Mouse (Mus musculus) midbrain, embryonic 11.5 days (tissue): ENCODE results near the gene Sfswap. TPM values are rescaled to one million over a fixed set of nuclear protein-coding genes. Genes with fewer than 3 reads are reported as not detected.

Experiments
- ATAC-seq: fragments of 200-750 bp; cut with Nextera tagmentation; 2 replicates; pipeline ENCODE4 v1.8.0; 2017; ENCODE audit warnings: moderate TSS enrichment, moderate library complexity; ENCODE audit not compliant: low FRiP score
- DNase-seq: peaks from one replicate; pipeline ENCODE4 v3.0.0; 2015; ENCODE audit warnings: low spot score; ENCODE audit errors: missing footprints
- H3K27ac ChIP-seq: fragments of 300-500 bp; sonication (generic); 2 replicates; pipeline ENCODE4 v1.5.1; 2014; ENCODE audit warnings: low read depth, low read length
- H3K27me3 ChIP-seq: fragments of 300-500 bp; sonication (generic); 2 replicates; pipeline ENCODE4 v1.6.1; 2014; ENCODE audit warnings: mild to moderate bottlenecking, low read length, moderate library complexity, mixed read lengths; ENCODE audit not compliant: control insufficient read depth, insufficient read depth
- H3K36me3 ChIP-seq: fragments of 300-500 bp; sonication (generic); 2 replicates; pipeline ENCODE4 v1.6.1; 2014; ENCODE audit warnings: mild to moderate bottlenecking, low read length, moderate library complexity, mixed read lengths; ENCODE audit not compliant: control insufficient read depth, insufficient read depth
- H3K4me1 ChIP-seq: fragments of 300-500 bp; sonication (generic); 2 replicates; pipeline ENCODE4 v1.6.1; 2014; ENCODE audit warnings: low read length; ENCODE audit not compliant: control insufficient read depth, insufficient read depth
- H3K4me2 ChIP-seq: fragments of 300-500 bp; sonication (generic); 2 replicates; pipeline ENCODE4 v1.6.1; 2014; ENCODE audit warnings: mild to moderate bottlenecking, moderate library complexity
- H3K4me3 ChIP-seq: fragments of 300-500 bp; sonication (generic); 2 replicates; pipeline ENCODE4 v1.5.1; 2014; ENCODE audit warnings: low read depth, low read length
- H3K9ac ChIP-seq: fragments of 300-500 bp; sonication (generic); 2 replicates; pipeline ENCODE4 v1.6.1; 2014; ENCODE audit warnings: low read length
- H3K9me3 ChIP-seq: fragments of 300-500 bp; sonication (generic); 2 replicates; pipeline ENCODE4 v1.6.1; 2016; ENCODE audit warnings: low read length; ENCODE audit not compliant: control insufficient read depth
- WGBS: fragments of 180-500 bp; shearing (Covaris S2); extraction: QIAGEN DNeasy Blood & Tissue Kit; methylation state at CpG from one replicate; pipeline ENCODE4 v1.1.7; 2014; 5-methylcytosine and 5-hydroxymethylcytosine counted together
- polyA plus RNA-seq: library from polyadenylated mRNA; unstranded; fragments of >200 nt; fragmentation: Nextera tagmentation; extraction: Ambion mirVana; gene quantifications from 2 replicates; pipeline ENCODE4 v1.2.1, GENCODE M21; 2014

The Sfswap gene
- polyA plus RNA-seq, 1 experiment from 2014 or later = 43.1 TPM

GRCm38 (mm10) chr5:129535431-129535830 is 34.4 kb downstream of the Sfswap start:
- no peaks in the 10 kb centered on the region for H3K9me3 ChIP-seq
- H3K27ac ChIP-seq = no peak overlapping the region
- no peak overlapping the region for H3K9ac ChIP-seq
- H3K27me3 ChIP-seq = no peaks in the 10 kb centered on the region
- H3K4me3 ChIP-seq = no peak overlapping the region
- H3K36me3 ChIP-seq = peaks cover 3% of the 10 kb centered on the region; the same call in 1 of the 2 replicates
- H3K4me2 ChIP-seq = no peak overlapping the region
- H3K4me1 ChIP-seq = no peaks in the 10 kb centered on the region
- no peak for ATAC-seq
- DNase-seq = no peak
- 89% methylated on average over 3 of the region's 3 CpGs for WGBS

GRCm38 (mm10) chr5:129538826-129539225 is 37.8 kb downstream of the Sfswap start:
- DNase-seq = no peak
- Histone ChIP-seq H3K27ac (no peak overlapping the region), H3K36me3 (peaks cover 15% of the 10 kb centered on the region), H3K9me3 (no peaks in the 10 kb centered on the region), H3K4me3 (no peak overlapping the region), H3K27me3 (no peaks in the 10 kb centered on the region), H3K4me2 (no peak overlapping the region), H3K4me1 (no peaks in the 10 kb centered on the region), H3K9ac (no peak overlapping the region)
- 94% methylated on average over 4 of the region's 4 CpGs for WGBS
- no peak for ATAC-seq

- H3K36me3 ChIP-seq = peaks cover 26% of the 10 kb centered on the region
- 95% methylated on average over 3 of the region's 3 CpGs for WGBS
These were observed 41.2 kb downstream of the Sfswap start for GRCm38 (mm10) chr5:129542236-129542635.

GRCm38 (mm10) chr5:129545787-129546186 is 44.8 kb downstream of the Sfswap start:
- DNase-seq (no peak), ATAC-seq (no peak)
- H3K27ac ChIP-seq = no peak overlapping the region
- H3K36me3 ChIP-seq = peaks cover 38% of the 10 kb centered on the region
- H3K4me1 ChIP-seq = no peaks in the 10 kb centered on the region
- H3K9me3 ChIP-seq = no peaks in the 10 kb centered on the region
- no peaks in the 10 kb centered on the region for H3K27me3 ChIP-seq
- H3K4me2 ChIP-seq = no peak overlapping the region
- H3K4me3 ChIP-seq = no peak overlapping the region
- no peak overlapping the region for H3K9ac ChIP-seq
- 94% methylated on average over 9 of the region's 9 CpGs for WGBS

More at GRCm38 (mm10) chr5:129542236-129542635, 41.2 kb downstream of the Sfswap start:
- Histone ChIP-seq H3K27ac (no peak overlapping the region), H3K27me3 (no peaks in the 10 kb centered on the region), H3K4me3 (no peak overlapping the region), H3K9me3 (no peaks in the 10 kb centered on the region), H3K4me1 (no peaks in the 10 kb centered on the region), H3K4me2 (no peak overlapping the region), H3K9ac (no peak overlapping the region)
- ATAC-seq = no peak
- no peak for DNase-seq

GRCm38 (mm10) chr5:129549716-129550115 is 48.7 kb downstream of the Sfswap start:
- no peaks in the 10 kb centered on the region for H3K4me1 ChIP-seq
- DNase-seq (no peak), ATAC-seq (no peak)
- no peaks in the 10 kb centered on the region for H3K27me3 ChIP-seq
- H3K9me3 ChIP-seq = no peaks in the 10 kb centered on the region
- H3K36me3 ChIP-seq = peaks cover 47% of the 10 kb centered on the region
- no peak overlapping the region for H3K27ac ChIP-seq
- H3K4me3 ChIP-seq = no peak overlapping the region
- no peak overlapping the region for H3K9ac ChIP-seq
- H3K4me2 ChIP-seq = no peak overlapping the region
- WGBS = 92% methylated on average over 12 of the region's 12 CpGs

- Histone ChIP-seq H3K4me3 (no peak overlapping the region), H3K27ac (no peak overlapping the region), H3K27me3 (no peaks in the 10 kb centered on the region), H3K36me3 (peaks cover 57% of the 10 kb centered on the region), H3K4me2 (no peak overlapping the region), H3K9me3 (no peaks in the 10 kb centered on the region), H3K9ac (no peak overlapping the region), H3K4me1 (no peaks in the 10 kb centered on the region)
- DNase-seq (no peak), ATAC-seq (no peak)
- 94% methylated on average over 6 of the region's 6 CpGs for WGBS
These were observed 49.8 kb downstream of the Sfswap start for GRCm38 (mm10) chr5:129550790-129551189.

GRCm38 (mm10) chr5:129551991-129552390 is 51.0 kb downstream of the Sfswap start:
- H3K36me3 ChIP-seq = peaks cover 54% of the 10 kb centered on the region
- WGBS = 95% methylated on average over 2 of the region's 2 CpGs

GRCm38 (mm10) chr5:129553642-129554041 is 52.6 kb downstream of the Sfswap start:
- no peaks in the 10 kb centered on the region for H3K9me3 ChIP-seq
- no peak overlapping the region for H3K27ac ChIP-seq
- no peak for ATAC-seq
- no peaks in the 10 kb centered on the region for H3K27me3 ChIP-seq
- no peak for DNase-seq
- H3K36me3 ChIP-seq = peaks cover 54% of the 10 kb centered on the region
- H3K4me1 ChIP-seq = no peaks in the 10 kb centered on the region
- 96% methylated on average over 6 of the region's 6 CpGs for WGBS
- H3K4me3 ChIP-seq = no peak overlapping the region
- no peak overlapping the region for H3K4me2 ChIP-seq
- H3K9ac ChIP-seq = no peak overlapping the region

More at GRCm38 (mm10) chr5:129551991-129552390, 51.0 kb downstream of the Sfswap start:
- Histone ChIP-seq H3K27me3 (no peaks in the 10 kb centered on the region), H3K9me3 (no peaks in the 10 kb centered on the region), H3K4me1 (no peaks in the 10 kb centered on the region), H3K4me2 (no peak overlapping the region), H3K27ac (no peak overlapping the region), H3K4me3 (no peak overlapping the region), H3K9ac (no peak overlapping the region)
- ATAC-seq (no peak), DNase-seq (no peak)

GRCm38 (mm10) chr5:129558591-129558990 is 57.6 kb downstream of the Sfswap start:
- H3K9ac ChIP-seq = no peak overlapping the region
- H3K4me1 ChIP-seq = no peaks in the 10 kb centered on the region
- H3K9me3 ChIP-seq = no peaks in the 10 kb centered on the region
- WGBS = 95% methylated on average over 5 of the region's 5 CpGs
- peaks cover 32% of the 10 kb centered on the region for H3K36me3 ChIP-seq
- H3K4me2 ChIP-seq = no peak overlapping the region
- no peak overlapping the region for H3K27ac ChIP-seq
- DNase-seq (no peak), ATAC-seq (no peak)
- H3K4me3 ChIP-seq = no peak overlapping the region
- no peaks in the 10 kb centered on the region for H3K27me3 ChIP-seq

- Histone ChIP-seq H3K36me3 (peaks cover 29% of the 10 kb centered on the region), H3K9ac (no peak overlapping the region), H3K4me1 (no peaks in the 10 kb centered on the region), H3K4me2 (no peak overlapping the region), H3K4me3 (no peak overlapping the region), H3K27me3 (no peaks in the 10 kb centered on the region), H3K27ac (no peak overlapping the region), H3K9me3 (no peaks in the 10 kb centered on the region)
- 69% methylated on average over 11 of the region's 11 CpGs for WGBS
- no peak for DNase-seq
- ATAC-seq = no peak
These were observed 58.3 kb downstream of the Sfswap start for GRCm38 (mm10) chr5:129559283-129559682.
